Mouse (Mus musculus) hindbrain, embryonic 16.5 days (tissue): ENCODE measurements around the gene 2010300C02Rik. TPM values are rescaled to one million over a fixed set of nuclear protein-coding genes. Genes with fewer than 3 reads are reported as not detected.
A peak's percentile ranks its signal among the peaks of the same experiment; 100 is the strongest.

Experiments
- ATAC-seq: fragments of 200-750 bp; cut with Nextera tagmentation; 2 replicates; pipeline ENCODE4 v1.8.0; 2017; ENCODE audit warnings: moderate TSS enrichment, moderate library complexity
- H3K27ac ChIP-seq: fragments of 300-500 bp; sonication (generic); 2 replicates; pipeline ENCODE4 v1.5.1; 2014; ENCODE audit warnings: low read depth, mild to moderate bottlenecking, control low read depth, low read length, moderate library complexity
- H3K27me3 ChIP-seq: fragments of 300-500 bp; sonication (generic); replicated peaks from 2 replicates; pipeline ENCODE4 v1.6.1; 2014; ENCODE audit warnings: low read length; ENCODE audit not compliant: control insufficient read depth, insufficient read depth
- H3K36me3 ChIP-seq: fragments of 300-500 bp; sonication (generic); 2 replicates; pipeline ENCODE4 v1.6.1; 2014; ENCODE audit warnings: mild to moderate bottlenecking, low read length, moderate library complexity, mixed read lengths; ENCODE audit not compliant: control insufficient read depth, insufficient read depth
- H3K4me1 ChIP-seq: fragments of 300-500 bp; sonication (generic); 2 replicates; pipeline ENCODE4 v1.6.1; 2014; ENCODE audit warnings: low read depth, low read length; ENCODE audit not compliant: control insufficient read depth, insufficient read depth
- H3K4me2 ChIP-seq: fragments of 300-500 bp; sonication (generic); 2 replicates; pipeline ENCODE4 v1.6.1; 2014; ENCODE audit warnings: mild to moderate bottlenecking, low read length, control low read depth, moderate library complexity
- H3K4me3 ChIP-seq: fragments of 300-500 bp; sonication (generic); 2 replicates; pipeline ENCODE4 v1.5.1; 2014; ENCODE audit warnings: mild to moderate bottlenecking, low read length, control low read depth, moderate library complexity
- H3K9ac ChIP-seq: fragments of 300-500 bp; sonication (generic); 2 replicates; pipeline ENCODE4 v1.6.1; 2014; ENCODE audit warnings: low read depth, mild to moderate bottlenecking, control low read depth, low read length, moderate library complexity
- H3K9me3 ChIP-seq: fragments of 300-500 bp; sonication (generic); 2 replicates; pipeline ENCODE4 v1.6.1; 2014; ENCODE audit warnings: mild to moderate bottlenecking, low read length, moderate library complexity; ENCODE audit not compliant: control insufficient read depth
- WGBS: fragments of 180-500 bp; shearing (Covaris S2); extraction: QIAGEN DNeasy Blood & Tissue Kit; methylation state at CpG from one replicate; pipeline ENCODE4 v1.1.7; 2014; 5-methylcytosine and 5-hydroxymethylcytosine counted together
- polyA plus RNA-seq: library from polyadenylated mRNA; unstranded; fragments of >200 nt; fragmentation: Nextera tagmentation; extraction: Ambion mirVana; gene quantifications from 2 replicates; pipeline ENCODE4 v1.2.1, GENCODE M21; 2015

The 2010300C02Rik gene
- polyA plus RNA-seq: 3.1 and 3.2 TPM in 2 replicates

DNA sequence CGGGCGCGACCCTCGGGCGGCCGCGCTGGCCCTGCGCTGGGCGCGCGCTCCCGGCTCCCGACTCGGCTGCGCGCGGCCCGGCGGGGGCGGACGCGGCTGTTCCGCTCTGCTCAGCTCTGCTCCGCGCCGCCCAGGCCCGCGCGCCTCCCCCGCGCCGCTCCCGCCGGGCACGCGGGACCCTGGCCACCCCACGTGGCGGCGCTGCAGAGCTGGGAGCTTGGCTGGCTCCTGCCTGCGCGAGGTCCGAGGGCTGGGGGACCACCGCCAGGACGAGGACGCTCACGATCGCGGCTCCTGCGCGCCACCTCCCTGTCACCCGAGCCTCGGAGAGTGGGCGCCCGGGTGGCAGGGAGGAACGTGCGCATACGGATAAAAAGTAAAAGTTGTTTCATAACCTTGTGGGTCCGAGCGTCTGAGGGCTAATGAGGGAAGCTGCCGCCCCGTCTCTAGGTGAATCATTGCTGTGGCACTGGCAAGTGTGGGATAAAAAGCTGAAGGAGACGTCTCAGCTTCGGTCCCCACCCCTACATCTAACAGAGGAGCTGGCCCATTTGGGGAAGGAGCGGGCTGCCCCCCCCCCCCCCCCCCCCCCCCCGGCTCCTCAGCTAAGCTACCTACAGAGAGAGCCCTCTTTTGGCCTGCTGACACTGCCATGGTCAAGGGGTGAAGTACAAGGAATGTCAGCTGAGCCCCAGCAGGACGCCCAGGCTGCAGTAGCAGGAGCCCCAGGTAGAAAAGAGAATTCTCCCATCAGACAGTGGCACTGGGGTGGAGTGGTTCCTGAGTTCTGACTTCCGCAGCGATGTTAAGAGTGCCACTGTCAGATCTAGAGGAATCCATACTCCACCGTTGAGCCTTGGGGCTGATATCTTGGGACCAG lies at the start of gene 2010300C02Rik:
2010300C02Rik (minus strand) TSS at position 325 of the 880 bp plus-strand sequence.
- Histone ChIP-seq H3K4me3 (peak within 1 kb of the TSS; percentile 76), H3K27me3 (0 out of 2 replicates have a peak, but pooled peaks cover 2% of the 10 kb centered on the region), H3K4me2 (peak within 1 kb of the TSS; percentile 96), H3K36me3 (no peaks in the 10 kb centered on the region), H3K9me3 (no peaks in the 10 kb centered on the region), H3K9ac (peak within 1 kb of the TSS; percentile 82), H3K27ac (no peak within 1 kb of the TSS), H3K4me1 (peaks cover 4% of the 10 kb centered on the region; the same call in 1 of the 2 replicates)
- peak; percentile 95 for ATAC-seq
- WGBS: 2% methylated on average over 51 of the region's 69 CpGs

GRCm38 (mm10) chr1:37759407-37759806 lies 39.5 kb upstream of the 2010300C02Rik start:
- H3K36me3 ChIP-seq: no peaks in the 10 kb centered on the region
- ATAC-seq: no peak
- H3K9me3 ChIP-seq: no peaks in the 10 kb centered on the region

DNA sequence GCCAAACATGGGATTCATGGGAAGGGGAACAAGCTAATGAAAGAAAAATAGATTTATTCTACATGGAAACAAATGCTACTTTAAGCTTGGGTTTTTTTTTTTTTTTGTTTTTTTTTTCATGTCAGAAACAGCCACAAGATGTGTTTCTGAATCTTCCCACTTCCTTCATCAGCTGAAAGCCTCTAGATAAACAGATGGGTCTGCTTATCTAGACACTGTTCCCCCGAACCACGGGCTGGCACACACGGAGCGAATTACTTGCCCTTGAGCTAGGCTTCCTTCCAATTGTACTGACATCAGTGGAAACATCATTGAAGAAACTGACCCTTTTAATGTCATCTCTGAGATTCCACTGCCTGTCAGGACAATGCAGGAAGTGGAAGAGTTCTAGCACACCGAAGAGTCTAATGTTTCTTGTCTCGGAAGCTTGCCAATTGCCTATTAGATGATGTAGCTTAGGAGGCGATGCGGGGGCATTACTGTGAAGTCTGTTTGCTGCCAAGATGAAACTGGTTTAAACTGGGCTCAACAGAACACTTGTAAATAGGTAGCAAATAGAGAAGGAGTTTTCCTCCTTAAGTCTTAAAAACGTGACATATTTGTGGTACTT lies 24.9 kb upstream of the 2010300C02Rik start:
- Histone ChIP-seq H3K9me3 (no peaks in the 10 kb centered on the region), H3K4me1 (peaks cover 5% of the 10 kb centered on the region; the same call in 1 of the 2 replicates), H3K4me2 (no peak overlapping the region), H3K27me3 (no peaks in the 10 kb centered on the region), H3K9ac (no peak overlapping the region), H3K36me3 (no peaks in the 10 kb centered on the region), H3K27ac (no peak overlapping the region), H3K4me3 (no peak overlapping the region)
- WGBS: 79% methylated on average over 9 of the region's 9 CpGs
- ATAC-seq: no peak

More at GRCm38 (mm10) chr1:37759407-37759806, 39.5 kb upstream of the 2010300C02Rik start:
- no peak overlapping the region for H3K4me2 ChIP-seq
- H3K4me3 ChIP-seq: no peak overlapping the region
- no peak overlapping the region for H3K27ac ChIP-seq
- no peaks in the 10 kb centered on the region for H3K4me1 ChIP-seq
- H3K9ac ChIP-seq: no peak overlapping the region
- no peaks in the 10 kb centered on the region for H3K27me3 ChIP-seq

DNA sequence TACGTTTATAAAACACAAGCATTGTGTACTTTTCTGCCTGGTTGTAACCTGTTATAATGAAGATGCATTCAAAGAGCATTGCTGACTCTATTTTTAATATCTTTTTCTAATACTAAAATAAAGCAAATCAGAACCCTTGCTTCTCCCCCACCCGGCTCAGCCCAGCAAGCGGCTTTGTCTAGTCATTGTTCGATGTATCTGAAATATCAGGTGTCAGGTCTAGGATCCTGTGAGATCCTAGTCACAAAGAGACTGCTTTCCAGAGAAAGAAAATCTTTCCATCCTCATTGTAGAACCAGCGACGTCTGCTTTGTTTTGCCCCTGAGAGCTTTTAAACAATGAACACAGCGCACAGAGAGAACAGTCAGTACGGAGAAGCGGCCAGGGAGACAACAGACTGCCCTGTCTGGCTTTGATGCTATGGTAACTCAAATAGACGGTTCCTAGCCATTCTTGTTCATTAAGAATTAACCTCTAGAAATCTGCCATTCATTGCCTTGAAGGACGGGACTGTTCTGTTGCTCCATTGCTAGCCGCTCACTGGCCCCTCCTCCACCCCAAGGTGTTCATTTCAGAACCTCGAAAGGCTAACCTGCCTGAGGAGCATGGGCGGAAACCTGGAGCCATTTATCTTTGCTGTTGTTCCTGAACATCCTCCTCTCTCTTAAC lies 22.9 kb upstream of the 2010300C02Rik start:
- 29% methylated on average over 14 of the region's 14 CpGs for WGBS

DNA sequence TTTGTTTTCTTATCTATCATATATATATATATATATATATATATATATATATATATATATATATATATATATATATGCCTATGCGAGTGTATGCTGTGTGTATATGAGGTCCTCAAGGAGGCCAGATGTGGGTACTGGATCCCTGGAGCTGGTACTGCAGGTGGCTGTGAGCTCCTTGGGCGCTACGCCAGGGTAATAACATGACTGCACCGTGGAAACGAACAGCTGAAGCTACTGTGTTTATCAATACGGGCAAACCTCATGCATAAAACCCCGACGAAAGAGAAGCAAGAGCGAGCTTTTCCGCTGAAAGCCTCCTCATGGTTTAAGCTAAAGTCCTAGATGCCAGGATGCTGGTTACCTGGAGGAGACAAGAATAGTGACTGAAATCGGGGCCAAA lies 22.2 kb upstream of the 2010300C02Rik start:
- Histone ChIP-seq H3K4me2 (no peak overlapping the region), H3K4me3 (no peak overlapping the region), H3K9me3 (no peaks in the 10 kb centered on the region), H3K9ac (no peak overlapping the region), H3K4me1 (peaks cover 5% of the 10 kb centered on the region; the same call in 1 of the 2 replicates), H3K27me3 (no peaks in the 10 kb centered on the region), H3K27ac (no peak overlapping the region), H3K36me3 (no peaks in the 10 kb centered on the region)
- 53% methylated on average over 11 of the region's 11 CpGs for WGBS
- no peak for ATAC-seq

More for the DNA sequence above, 22.9 kb upstream of the 2010300C02Rik start:
- peak; percentile 65 for ATAC-seq
- H3K9me3 ChIP-seq: no peaks in the 10 kb centered on the region
- no peaks in the 10 kb centered on the region for H3K27me3 ChIP-seq
- no peak overlapping the region for H3K4me3 ChIP-seq
- H3K4me2 ChIP-seq: peak overlapping the region; percentile 42
- peak overlapping the region; percentile 48; the same call in 1 of the 2 replicates for H3K27ac ChIP-seq
- peak overlapping the region; percentile 35 for H3K9ac ChIP-seq
- H3K36me3 ChIP-seq: no peaks in the 10 kb centered on the region
- H3K4me1 ChIP-seq: peaks cover 5% of the 10 kb centered on the region; the same call in 1 of the 2 replicates

DNA sequence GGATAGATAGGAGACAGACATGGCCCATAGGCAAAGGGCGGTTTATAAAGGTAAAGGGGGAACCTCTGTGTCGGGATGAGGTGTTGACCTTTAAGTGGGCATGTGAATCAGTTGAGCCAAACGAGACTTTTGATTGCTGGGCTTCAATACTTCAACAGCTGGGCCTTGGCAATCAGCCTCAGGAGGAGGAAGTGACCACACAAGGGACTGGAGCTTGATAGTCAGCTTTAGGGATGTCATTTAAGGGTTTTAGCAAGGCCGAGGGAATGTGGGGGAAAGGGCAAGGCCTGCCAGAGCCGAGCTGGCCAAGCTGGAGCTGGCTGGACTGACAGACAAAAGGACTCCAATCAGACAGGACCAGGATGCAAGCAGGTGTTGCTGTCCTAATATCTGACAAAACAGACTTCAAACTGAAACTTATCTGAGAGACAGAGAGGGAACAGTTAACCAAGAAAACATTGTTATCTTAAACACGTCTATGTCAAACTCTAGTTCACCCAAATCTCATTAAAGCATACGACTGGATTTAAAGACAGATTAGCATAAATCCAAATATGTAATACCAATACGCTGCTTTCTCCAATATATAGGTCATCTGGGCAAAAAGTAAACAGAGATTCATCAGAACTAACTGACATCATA lies 20.4 kb upstream of the 2010300C02Rik start:
- WGBS: 79% methylated on average over 8 of the region's 8 CpGs
- no peak overlapping the region for H3K27ac ChIP-seq
- H3K4me2 ChIP-seq: no peak overlapping the region
- H3K9me3 ChIP-seq: no peaks in the 10 kb centered on the region
- ATAC-seq: no peak
- H3K9ac ChIP-seq: no peak overlapping the region
- no peaks in the 10 kb centered on the region for H3K27me3 ChIP-seq
- H3K4me3 ChIP-seq: no peak overlapping the region
- no peaks in the 10 kb centered on the region for H3K36me3 ChIP-seq
- H3K4me1 ChIP-seq: peaks cover 5% of the 10 kb centered on the region; the same call in 1 of the 2 replicates

GRCm38 (mm10) chr1:37738895-37739294 lies 19.0 kb upstream of the 2010300C02Rik start:
- Histone ChIP-seq H3K4me1 (peaks cover 5% of the 10 kb centered on the region; the same call in 1 of the 2 replicates), H3K9ac (no peak overlapping the region), H3K27ac (no peak overlapping the region), H3K36me3 (no peaks in the 10 kb centered on the region), H3K4me3 (no peak overlapping the region), H3K9me3 (no peaks in the 10 kb centered on the region), H3K4me2 (no peak overlapping the region), H3K27me3 (no peaks in the 10 kb centered on the region)
- WGBS: 69% methylated on average over 2 of the region's 2 CpGs
- no peak for ATAC-seq

DNA sequence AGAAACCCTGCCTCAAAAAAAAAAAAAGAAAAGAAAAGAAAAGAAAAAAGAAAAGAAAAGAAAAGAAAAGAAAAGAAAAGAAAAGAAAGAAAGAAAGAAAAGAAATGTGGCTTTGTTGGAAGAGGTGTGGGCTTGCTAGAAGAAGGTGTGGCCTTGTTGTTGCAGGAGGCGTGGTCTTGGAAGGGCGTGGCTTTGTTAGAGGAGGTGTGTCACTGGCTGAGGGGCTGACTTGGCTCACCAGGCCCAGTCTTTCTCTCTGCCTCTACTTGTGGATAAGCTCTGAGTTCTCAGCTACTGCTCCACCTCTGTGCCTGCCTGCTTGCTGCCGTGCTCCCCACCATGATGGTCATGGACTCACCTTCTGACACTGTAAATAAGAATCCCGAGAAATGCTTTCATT lies 17.2 kb upstream of the 2010300C02Rik start:
- WGBS: 89% methylated on average over 4 of the region's 4 CpGs
- H3K4me2 ChIP-seq: no peak overlapping the region
- H3K27ac ChIP-seq: no peak overlapping the region
- no peaks in the 10 kb centered on the region for H3K36me3 ChIP-seq
- H3K27me3 ChIP-seq: no peaks in the 10 kb centered on the region
- H3K9me3 ChIP-seq: no peaks in the 10 kb centered on the region
- no peak overlapping the region for H3K9ac ChIP-seq
- no peak overlapping the region for H3K4me3 ChIP-seq
- ATAC-seq: no peak
- H3K4me1 ChIP-seq: no peaks in the 10 kb centered on the region
